Mouse (Mus musculus): ENCODE measurements around the gene Otop2. TPM values are rescaled to one million over a fixed set of nuclear protein-coding genes. Genes with fewer than 3 reads are reported as not detected.

Gene Otop2
- total RNA-seq, 1 experiment from 2014 or later: not detected

GRCm38 (mm10) chr11:115297214-115297826, 9.6 kb upstream of the Otop2 start, which contains the start of gene Fads6:
TSS of gene Fads6 (minus strand) at chr11:115297663.
- DNase-seq: peak; percentile 83

- no peak for DNase-seq
Measured at GRCm38 (mm10) chr11:115298160-115298559, 8.8 kb upstream of the Otop2 start.

GRCm38 (mm10) chr11:115300745-115301144, 6.2 kb upstream of the Otop2 start:
- DNase-seq: no peak

- DNase-seq: no peak
Measured at GRCm38 (mm10) chr11:115301351-115301750, 5.6 kb upstream of the Otop2 start.

GRCm38 (mm10) chr11:115303167-115303566, 3.8 kb upstream of the Otop2 start:
- DNase-seq: no peak

GRCm38 (mm10) chr11:115308781-115309180, 1.8 kb downstream of the Otop2 start:
- DNase-seq: no peak

- no peak for DNase-seq
Measured at GRCm38 (mm10) chr11:115314249-115314648, 7.3 kb downstream of the Otop2 start.

- DNase-seq: no peak
Measured at GRCm38 (mm10) chr11:115317204-115317603, 10.2 kb downstream of the Otop2 start.

GRCm38 (mm10) chr11:115318245-115319027, 11.5 kb downstream of the Otop2 start:
- no peak for DNase-seq

GRCm38 (mm10) chr11:115319704-115320383, 12.9 kb downstream of the Otop2 start:
- no peak for DNase-seq

- DNase-seq: peak; percentile 76
Measured at GRCm38 (mm10) chr11:115321906-115322693, 15.1 kb downstream of the Otop2 start, which contains the start of gene Ush1g. TSS of gene Ush1g (minus strand) at chr11:115322041.

GRCm38 (mm10) chr11:115323354-115323753, 16.4 kb downstream of the Otop2 start:
- DNase-seq: no peak

GRCm38 (mm10) chr11:115326730-115327129, 19.8 kb downstream of the Otop2 start:
- no peak for DNase-seq

- no peak for DNase-seq
Measured at GRCm38 (mm10) chr11:115329339-115329738, 22.4 kb downstream of the Otop2 start.

- DNase-seq: no peak
Measured at GRCm38 (mm10) chr11:115334531-115334930, 27.6 kb downstream of the Otop2 start, which contains the start of gene Otop3. TSS of gene Otop3 (plus strand) at chr11:115334731.

- peak; percentile 45 for DNase-seq
Measured at GRCm38 (mm10) chr11:115335223-115335622, 28.3 kb downstream of the Otop2 start.

GRCm38 (mm10) chr11:115336115-115336514, 29.2 kb downstream of the Otop2 start:
- no peak for DNase-seq

GRCm38 (mm10) chr11:115337350-115337749, 30.4 kb downstream of the Otop2 start:
- DNase-seq: no peak

GRCm38 (mm10) chr11:115337826-115338225, 30.9 kb downstream of the Otop2 start:
- DNase-seq: no peak

GRCm38 (mm10) chr11:115341246-115341645, 34.3 kb downstream of the Otop2 start:
- DNase-seq: no peak

- DNase-seq: no peak
Measured at GRCm38 (mm10) chr11:115341866-115342265, 34.9 kb downstream of the Otop2 start.

- DNase-seq: no peak
Measured at GRCm38 (mm10) chr11:115344967-115345366, 38.0 kb downstream of the Otop2 start.
